Mouse (Mus musculus) neutrophil, adult 5-6 weeks (primary cell): ENCODE data around the gene Asic3. TPM values are rescaled to one million over a fixed set of nuclear protein-coding genes. Genes with fewer than 3 reads are reported as not detected.
A peak's percentile ranks its signal among the peaks of the same experiment; 100 is the strongest.
"Not testable (repeated sequence)": the region's sequence is repeated elsewhere in the genome, so short reads cannot be mapped to it uniquely, and the experiment has no call there.

ENCODE experiments used
- ATAC-seq: fragments of 151-379, 151-347 bp; 2 replicates; pipeline ENCODE4 v1.8.0; 2017; ENCODE audit warnings: mild to moderate bottlenecking, moderate TSS enrichment; ENCODE audit not compliant: insufficient number of reproducible peaks, poor library complexity, low FRiP score, severe bottlenecking; ENCODE audit errors: extremely low read depth
- total RNA-seq: library from RNA; stranded (forward); fragments of 200-1000 nt; gene quantifications from 2 replicates; pipeline ENCODE4 v1.2.3, GENCODE M21; 2017

Gene Asic3
- total RNA-seq, 1 experiment from 2014 or later = 0.23 TPM

DNA sequence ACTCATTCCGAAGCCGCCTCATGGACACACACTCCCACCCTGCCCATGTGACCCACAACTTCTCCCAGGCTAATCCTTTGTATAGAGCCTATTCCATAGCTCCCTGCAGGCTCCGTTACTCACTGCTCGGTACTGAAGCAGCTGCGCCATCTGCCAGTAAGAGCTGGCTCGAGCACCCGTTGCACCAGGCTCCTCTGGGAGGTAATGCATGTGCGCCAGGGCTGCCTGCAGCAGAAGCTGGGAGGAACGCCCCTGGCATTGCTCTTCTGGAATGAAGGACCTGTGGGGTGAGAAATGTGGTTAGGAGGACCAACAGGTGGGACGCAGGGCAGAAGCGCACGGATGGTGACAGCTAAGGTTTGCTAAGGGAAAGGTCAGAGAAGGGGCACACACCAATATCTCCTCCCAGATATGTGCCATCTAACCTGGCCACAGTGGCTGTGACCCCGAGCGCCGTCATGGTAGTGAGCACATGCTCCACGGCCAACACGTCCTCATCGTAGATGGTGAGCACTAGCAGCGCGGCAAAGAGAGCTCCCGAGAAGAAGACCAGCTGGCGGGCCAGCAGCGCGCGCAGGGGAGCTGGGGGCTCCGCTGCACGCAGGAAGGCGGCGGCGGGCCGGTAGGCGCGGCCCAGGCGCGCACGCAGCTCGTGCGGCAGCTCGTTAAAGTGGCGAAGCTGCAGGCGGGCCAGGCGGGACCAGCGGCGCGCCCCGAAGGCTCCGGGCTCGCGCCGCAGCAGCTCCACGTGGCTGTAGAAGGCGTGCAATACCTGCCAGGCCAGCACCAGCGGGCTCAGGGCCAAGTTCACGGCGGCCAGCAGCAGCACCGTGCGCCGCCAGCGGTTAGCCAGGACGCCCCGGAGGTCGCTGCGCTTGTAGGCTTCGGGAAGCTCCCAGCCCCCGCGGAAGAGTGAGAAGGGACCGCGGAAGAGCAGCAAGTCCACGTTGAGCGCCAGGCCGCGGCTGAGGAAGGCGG, 25.6 kb upstream of the Asic3 start:
- no peak for ATAC-seq

DNA sequence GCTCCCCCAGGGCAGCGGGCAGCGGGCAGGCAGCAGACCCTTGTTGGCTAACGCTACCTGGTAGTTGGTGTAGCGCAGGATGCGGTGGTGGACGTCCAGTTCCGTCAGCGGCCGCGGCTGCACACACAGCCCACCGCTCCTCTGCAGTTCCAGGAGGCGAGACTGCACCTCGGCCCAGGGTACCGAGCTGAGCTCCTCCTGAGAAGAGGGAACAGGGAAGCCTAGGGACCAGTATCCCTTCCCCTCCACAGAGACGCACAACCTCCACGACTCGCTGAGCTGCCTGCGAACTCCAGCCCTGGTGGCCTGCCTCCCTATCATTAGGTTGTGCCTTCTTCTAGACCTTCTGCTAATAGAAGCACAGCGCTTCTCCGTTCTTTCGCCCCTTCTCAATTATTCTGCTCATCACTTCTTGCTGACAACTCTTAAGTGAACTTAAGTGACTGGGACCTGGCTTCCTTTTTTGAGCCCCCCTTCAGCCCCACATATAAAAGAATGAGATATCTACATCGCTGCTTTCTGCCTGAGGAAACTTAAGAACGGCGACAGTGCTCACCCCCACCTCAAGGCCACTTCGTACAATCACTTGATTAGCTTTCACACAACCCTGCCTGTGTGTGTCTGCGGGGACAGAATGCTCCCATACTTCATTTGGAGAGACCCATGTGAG, 24.8 kb upstream of the Asic3 start:
- no peak for ATAC-seq

- no peak for ATAC-seq
Measured at GRCm38 (mm10) chr5:24389011-24389657, 24.1 kb upstream of the Asic3 start.

DNA sequence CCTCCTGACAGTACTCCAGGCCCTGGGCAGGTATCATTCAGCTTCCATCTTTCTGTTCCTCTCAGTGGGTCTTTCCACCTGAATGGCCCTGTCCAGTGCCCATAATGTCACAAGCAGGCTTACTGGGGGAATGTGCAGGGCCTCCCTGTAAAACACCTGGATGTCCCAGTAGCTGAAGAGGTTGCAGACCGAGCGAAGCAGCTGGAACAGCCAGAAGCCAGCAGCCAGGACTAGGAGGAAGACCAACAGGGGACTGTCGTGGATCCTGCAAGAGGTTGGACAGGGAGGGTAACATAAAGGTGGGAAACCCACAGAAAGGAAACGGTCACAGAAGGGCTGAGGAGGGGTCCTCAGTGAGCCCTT, 23.6 kb upstream of the Asic3 start:
- ATAC-seq = no peak

GRCm38 (mm10) chr5:24391864-24392263, 21.3 kb upstream of the Asic3 start, which contains the start of gene Atg9b:
Gene Atg9b (minus strand): TSS chr5:24392143.
- no peak for ATAC-seq

- ATAC-seq = no peak
Measured at GRCm38 (mm10) chr5:24392724-24393123, 20.5 kb upstream of the Asic3 start.

GRCm38 (mm10) chr5:24393392-24393997, 19.7 kb upstream of the Asic3 start, which contains the start of gene Abcb8:
Gene Abcb8 (plus strand): TSS chr5:24393663.
- ATAC-seq = peak; percentile 71

DNA sequence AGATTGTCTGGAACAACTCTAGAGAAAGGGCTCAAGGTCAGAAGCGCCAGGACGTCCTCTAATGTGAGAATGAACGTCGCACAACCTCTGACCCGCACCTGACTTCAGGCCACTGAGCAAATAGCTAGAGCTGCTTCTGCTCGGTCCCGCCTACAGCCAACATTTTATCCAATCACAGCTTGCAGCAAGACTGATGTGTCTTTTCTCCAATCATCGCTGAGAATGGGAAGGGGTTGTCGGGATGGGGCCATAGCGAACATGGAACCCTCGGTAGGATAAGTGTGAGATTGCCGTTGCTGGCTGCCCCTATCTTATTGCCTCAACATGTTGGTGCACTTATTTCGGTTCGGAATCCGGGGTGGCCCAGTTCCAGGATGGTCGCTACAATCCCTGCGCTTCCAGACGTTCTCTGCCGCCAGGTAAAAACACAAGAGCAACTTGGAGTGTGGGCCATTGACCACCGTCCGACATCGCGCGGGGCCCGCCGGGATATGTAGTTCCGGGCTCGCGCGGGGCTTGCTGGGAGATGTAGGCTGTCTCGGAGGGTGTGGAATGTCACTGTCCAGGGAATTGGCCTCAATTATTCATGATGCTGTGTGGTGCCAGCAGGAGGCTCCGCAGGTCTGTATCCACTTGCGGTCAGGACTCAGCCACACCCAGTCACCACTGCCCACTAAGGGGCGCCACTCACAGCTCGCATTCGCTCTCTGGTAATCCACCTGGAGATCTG, 18.9 kb upstream of the Asic3 start:
- peak; percentile 89 for ATAC-seq

GRCm38 (mm10) chr5:24396254-24396653, 16.9 kb upstream of the Asic3 start:
- ATAC-seq = not testable (repeated sequence)

DNA sequence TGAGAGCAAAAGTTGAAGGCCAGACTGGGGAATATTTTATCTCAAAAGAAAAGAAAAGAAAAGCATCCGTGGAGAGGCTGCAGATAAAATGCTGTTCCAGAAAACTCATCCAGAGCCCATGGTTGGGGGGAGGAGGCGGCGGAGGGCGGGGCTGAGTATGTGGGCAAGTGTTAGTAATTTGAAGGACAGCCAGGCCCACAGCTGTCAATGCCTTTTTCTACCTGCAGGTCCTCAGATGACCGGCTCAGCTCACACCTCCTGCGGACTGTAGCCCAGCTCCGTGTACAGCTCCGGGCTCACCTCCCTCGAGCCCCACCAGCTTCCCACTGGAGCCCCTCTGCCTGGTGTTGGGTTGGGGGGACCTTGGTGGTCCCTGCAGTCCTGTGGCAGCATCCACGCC, 13.5 kb upstream of the Asic3 start:
- no peak for ATAC-seq

DNA sequence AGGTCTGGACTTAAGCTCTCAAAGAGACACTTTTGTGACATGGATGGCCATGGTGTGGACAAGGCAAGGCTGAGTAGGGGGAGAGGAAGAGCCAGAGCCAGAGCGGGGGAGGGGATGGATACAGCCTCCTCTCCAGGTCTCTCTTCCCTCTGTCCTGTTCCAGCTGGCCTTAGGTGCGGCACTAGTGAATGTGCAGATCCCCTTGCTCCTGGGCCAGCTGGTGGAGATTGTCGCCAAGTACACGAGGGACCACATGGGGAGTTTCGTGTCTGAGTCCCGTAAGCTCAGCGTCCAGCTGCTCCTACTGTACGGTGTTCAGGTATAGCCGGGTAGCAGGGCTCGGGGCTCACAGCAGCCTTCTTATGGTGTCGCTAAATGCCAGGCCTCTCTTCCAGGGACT, 12.8 kb upstream of the Asic3 start:
- no peak for ATAC-seq

DNA sequence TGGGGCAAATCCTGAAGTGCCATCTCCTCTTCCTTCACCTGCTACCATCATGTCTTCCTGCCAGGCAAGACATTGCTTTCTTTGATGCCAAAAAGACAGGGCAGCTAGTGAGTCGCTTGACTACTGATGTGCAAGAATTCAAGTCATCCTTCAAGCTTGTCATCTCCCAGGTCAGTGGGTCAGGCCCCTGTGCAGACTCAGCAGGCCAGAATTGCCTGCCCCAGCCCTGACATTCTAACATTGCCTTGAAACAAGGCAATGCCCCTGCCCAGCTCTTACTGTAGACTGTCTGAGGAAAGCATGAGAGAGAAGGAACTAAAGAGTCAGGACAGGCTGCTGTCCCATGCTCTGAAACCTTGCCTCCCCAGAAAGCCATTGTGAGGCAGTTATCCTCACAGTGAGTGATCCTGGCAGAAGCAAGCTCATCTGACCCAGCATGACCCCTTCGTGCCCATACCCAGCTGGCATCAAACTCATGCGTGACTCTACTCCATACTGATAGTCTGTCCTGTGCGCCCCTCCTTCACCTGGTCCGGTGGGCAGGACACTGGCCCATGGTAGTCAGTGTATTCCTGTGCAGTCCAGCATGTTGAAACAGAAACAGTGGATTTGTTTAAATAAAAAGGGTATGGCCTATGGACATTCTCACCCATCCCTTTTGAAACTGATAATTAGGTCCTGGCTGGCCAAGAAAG, 12.1 kb upstream of the Asic3 start:
- ATAC-seq = no peak

DNA sequence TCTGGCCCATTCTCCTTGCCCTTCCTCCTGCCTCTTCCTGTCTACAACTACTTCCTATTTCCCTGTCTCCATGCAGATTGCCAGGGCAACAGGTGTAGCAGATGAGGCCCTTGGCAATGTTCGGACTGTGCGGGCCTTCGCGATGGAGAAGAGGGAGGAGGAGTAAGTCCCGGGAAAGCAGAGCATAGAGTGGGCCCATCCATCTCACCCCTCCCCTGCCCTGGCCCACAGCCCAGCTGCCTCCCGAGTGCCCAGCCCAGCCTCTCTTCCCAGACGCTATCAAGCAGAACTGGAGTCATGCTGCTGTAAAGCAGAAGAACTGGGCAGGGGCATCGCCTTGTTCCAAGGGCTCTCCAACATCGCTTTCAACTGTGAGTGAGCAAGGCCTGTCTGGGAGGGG, 11.2 kb upstream of the Asic3 start:
- ATAC-seq = no peak

GRCm38 (mm10) chr5:24404594-24405360, 8.4 kb upstream of the Asic3 start:
- ATAC-seq = no peak

DNA sequence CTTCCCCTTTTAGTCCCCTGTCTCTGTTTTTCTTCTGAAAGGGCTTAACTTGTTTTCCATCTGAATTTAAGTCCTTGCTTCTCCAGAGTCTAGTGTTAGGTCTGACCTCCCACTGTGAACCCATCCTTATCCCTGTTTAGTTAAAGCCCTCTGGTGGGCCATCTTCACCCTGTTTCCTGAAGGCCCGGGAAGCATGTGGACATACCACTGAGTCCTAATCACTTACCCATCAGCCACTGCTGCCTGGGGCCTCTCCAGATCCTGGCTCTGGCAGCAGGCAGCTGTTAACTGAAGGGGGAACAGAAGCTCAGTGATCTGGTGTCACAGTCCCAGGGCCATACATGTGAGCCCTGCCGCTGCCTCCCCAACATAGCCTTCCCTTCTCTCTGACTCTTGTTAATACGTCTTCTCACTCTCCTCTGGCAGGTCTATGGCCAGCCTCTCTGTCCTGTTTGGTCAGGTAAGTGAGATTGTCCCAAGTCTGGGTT, 7.8 kb upstream of the Asic3 start:
- ATAC-seq = no peak

GRCm38 (mm10) chr5:24408651-24409050, 4.5 kb upstream of the Asic3 start:
- ATAC-seq = no peak

GRCm38 (mm10) chr5:24409466-24409865, 3.7 kb upstream of the Asic3 start:
- no peak for ATAC-seq
